Mouse (Mus musculus) testis, adult 2 months (tissue): ENCODE results near the gene Ube2q1.

ENCODE experiments used
- CTCF ChIP-seq: fragments of 200-500 bp; IDR thresholded peaks from 2 replicates; pipeline ENCODE4 v1.5.1; 2012; ENCODE audit warnings: low read depth, mild to moderate bottlenecking, inconsistent platforms, low read length, moderate library complexity; ENCODE audit not compliant: control insufficient read depth, insufficient read depth, insufficient replicate concordance
- POLR2A ChIP-seq: fragments of 200-500 bp; IDR thresholded peaks from 2 replicates; pipeline ENCODE4 v1.6.1; 2012; ENCODE audit warnings: low read depth, mild to moderate bottlenecking, inconsistent platforms, low read length, moderate library complexity; ENCODE audit not compliant: control insufficient read depth

DNA sequence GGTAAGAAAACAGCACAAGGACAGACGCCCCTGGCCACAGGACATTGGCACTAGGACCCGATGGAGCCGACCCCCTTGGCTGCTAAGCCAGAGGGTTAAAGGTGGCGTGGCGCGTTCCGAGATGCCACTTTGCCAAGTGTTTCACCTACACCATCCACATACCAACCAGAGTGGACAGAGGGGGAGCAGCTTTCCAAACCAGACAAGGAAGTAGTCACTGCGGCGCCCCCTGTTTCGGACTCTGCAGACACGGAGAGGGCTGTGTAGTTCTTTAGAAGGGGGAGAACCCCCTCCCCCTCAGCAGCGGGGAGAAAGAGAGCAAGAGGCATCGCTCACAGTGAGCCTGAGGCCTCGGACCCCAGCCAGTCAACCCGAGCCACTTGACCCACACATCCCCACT is 29.5 kb downstream of the Ube2q1 start:
- no peak for TF ChIP-seq CTCF
- TF ChIP-seq POLR2A, result no peak
